Mouse (Mus musculus): ENCODE results near the gene Hdac4. TPM values are rescaled to one million over a fixed set of nuclear protein-coding genes. Genes with fewer than 3 reads are reported as not detected.

Gene Hdac4
- polyA plus RNA-seq, 1 experiment from 2014 or later = 12.5 TPM

DNA sequence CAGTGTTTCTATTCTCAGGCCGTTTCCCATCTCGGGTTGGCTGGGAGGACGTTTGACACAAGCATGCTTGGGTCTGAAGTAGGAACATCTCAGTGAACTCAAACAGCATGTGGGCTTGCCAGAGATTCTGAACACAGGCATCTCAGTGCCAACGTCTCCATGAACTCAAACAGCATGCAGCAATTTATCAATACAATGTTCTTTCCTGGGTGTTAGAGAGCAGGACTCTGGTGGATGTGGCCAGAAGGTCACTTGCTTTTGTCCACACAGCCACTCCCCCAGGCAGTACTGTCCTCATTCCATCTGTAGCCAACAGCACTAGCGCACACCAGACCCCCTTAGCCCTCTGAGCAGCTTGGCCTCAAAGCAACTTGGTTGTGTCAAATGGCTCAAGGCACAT, 274.2 kb downstream of the Hdac4 start:
- Histone ChIP-seq H3K4me2 (no peak overlapping the region), H3K4me3 (ENCODE audit: low read depth, low read length) (no peak overlapping the region), H3K9me3 (replicated peaks; ENCODE audit: control insufficient read depth, low read length) (no peaks in the 10 kb centered on the region), H3K9ac (ENCODE audit: low read depth, low read length) (no peak overlapping the region), H3K27ac (ENCODE audit: low read depth, low read length) (no peak overlapping the region), H3K4me1 (ENCODE audit: control insufficient read depth, insufficient read depth, low read length) (peaks cover 10% of the 10 kb centered on the region), H3K27me3 (ENCODE audit: control insufficient read depth, insufficient read depth, low read length) (no peaks in the 10 kb centered on the region), H3K36me3 (ENCODE audit: control insufficient read depth, insufficient read depth, low read length) (no peaks in the 10 kb centered on the region)
- no peak for ATAC-seq (replicated peaks; ENCODE audit: insufficient number of reproducible peaks, low FRiP score, low TSS enrichment)
- WGBS (ENCODE audit: insufficient replicate concordance) = 67% methylated on average over 5 of the region's 5 CpGs

DNA sequence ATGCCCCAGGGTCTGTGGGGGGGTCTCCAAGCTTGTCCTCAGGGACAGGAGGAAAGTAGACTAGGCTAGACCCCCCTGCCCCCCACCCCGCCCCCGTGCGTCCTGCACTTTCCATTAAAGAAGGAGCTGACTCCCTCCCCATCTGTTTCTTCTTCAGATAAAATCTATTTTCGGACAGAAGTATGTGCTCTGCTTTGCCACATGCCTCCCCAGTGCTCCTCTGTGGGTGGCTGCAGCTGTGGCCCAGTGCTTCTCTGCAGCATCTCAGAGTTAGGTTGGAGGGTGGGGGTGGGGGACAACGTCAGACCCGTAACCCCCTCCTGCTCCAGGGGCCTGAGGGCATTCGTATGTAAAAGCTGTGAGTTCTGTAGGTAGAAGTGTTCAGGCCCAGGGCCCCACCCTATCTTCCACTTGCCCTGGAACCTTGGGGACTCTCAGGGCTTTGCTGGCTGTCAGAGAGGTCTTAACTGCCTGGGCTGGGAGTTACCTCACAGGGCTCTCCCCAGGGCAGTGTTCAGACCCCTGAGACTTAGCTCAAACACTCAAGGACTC, 275.4 kb downstream of the Hdac4 start:
- H3K9ac ChIP-seq (ENCODE audit: low read depth, low read length) = peak overlapping the region; percentile 1; the same call in 1 of the 2 replicates
- 22% methylated on average over 7 of the region's 7 CpGs for WGBS (ENCODE audit: insufficient replicate concordance)

DNA sequence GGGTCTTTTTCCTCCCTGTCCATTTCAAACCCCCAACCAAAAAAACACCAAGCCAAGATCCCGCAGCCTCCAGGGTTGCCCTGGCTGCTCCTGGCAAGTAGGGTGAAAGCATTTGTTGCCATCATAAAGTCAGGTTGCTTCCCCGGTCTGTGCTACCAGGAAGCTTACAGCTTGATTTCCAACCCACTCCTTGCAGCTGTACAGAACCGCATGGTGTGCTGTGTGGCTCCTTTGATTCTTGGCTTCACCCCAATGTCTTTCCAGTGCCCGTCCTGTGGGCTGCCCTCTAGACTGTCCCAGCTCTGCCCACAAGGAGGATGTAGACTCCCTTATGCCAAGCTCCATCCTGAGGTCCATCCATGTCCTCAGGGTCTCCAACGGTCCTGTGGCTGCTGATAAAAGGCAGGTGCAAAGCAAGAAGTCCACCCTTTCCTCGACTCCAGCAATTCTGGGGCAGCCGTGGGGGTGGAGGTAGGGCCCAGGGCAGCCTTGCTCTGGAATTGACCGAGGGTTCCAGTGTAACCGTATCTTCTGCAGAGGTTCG, 277.2 kb downstream of the Hdac4 start:
- no peak overlapping the region for H3K4me2 ChIP-seq
- H3K27me3 ChIP-seq (ENCODE audit: control insufficient read depth, insufficient read depth, low read length) = no peaks in the 10 kb centered on the region
- H3K9ac ChIP-seq (ENCODE audit: low read depth, low read length) = no peak overlapping the region
- no peak overlapping the region for H3K27ac ChIP-seq (ENCODE audit: low read depth, low read length)
- H3K4me3 ChIP-seq (ENCODE audit: low read depth, low read length) = no peak overlapping the region
- H3K9me3 ChIP-seq (replicated peaks; ENCODE audit: control insufficient read depth, low read length) = no peaks in the 10 kb centered on the region
- ATAC-seq (replicated peaks; ENCODE audit: insufficient number of reproducible peaks, low FRiP score, low TSS enrichment) = no peak
- peaks cover 16% of the 10 kb centered on the region for H3K4me1 ChIP-seq (ENCODE audit: control insufficient read depth, insufficient read depth, low read length)
- WGBS (ENCODE audit: insufficient replicate concordance) = 83% methylated on average over 10 of the region's 10 CpGs
- no peaks in the 10 kb centered on the region for H3K36me3 ChIP-seq (ENCODE audit: control insufficient read depth, insufficient read depth, low read length)

More for the DNA sequence above, 275.4 kb downstream of the Hdac4 start:
- Histone ChIP-seq H3K36me3 (ENCODE audit: control insufficient read depth, insufficient read depth, low read length) (no peaks in the 10 kb centered on the region), H3K4me2 (no peak overlapping the region), H3K4me1 (ENCODE audit: control insufficient read depth, insufficient read depth, low read length) (peaks cover 10% of the 10 kb centered on the region), H3K9me3 (replicated peaks; ENCODE audit: control insufficient read depth, low read length) (no peaks in the 10 kb centered on the region), H3K4me3 (ENCODE audit: low read depth, low read length) (no peak overlapping the region), H3K27ac (ENCODE audit: low read depth, low read length) (no peak overlapping the region), H3K27me3 (ENCODE audit: control insufficient read depth, insufficient read depth, low read length) (no peaks in the 10 kb centered on the region)
- no peak for ATAC-seq (replicated peaks; ENCODE audit: insufficient number of reproducible peaks, low FRiP score, low TSS enrichment)

DNA sequence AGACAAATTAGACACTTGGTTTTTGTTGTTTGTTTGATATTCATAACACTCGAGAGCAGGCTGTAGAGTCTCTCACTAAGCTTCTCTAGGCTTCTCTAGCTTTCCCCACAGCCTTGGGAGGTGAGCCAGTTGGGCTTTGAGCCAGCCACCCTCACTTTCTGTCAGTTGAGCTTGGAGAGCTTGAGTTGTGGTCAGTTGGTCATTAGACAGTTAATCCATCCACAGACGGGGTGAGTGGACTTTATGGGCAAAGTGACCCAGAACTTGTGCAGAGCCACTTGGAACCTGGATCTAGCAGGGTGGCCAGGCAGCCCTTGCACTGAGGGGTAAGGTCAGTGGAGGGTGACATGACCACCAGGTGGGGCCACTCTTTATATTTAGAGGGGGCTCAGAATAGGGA, 277.9 kb downstream of the Hdac4 start:
- 78% methylated on average over 2 of the region's 2 CpGs for WGBS (ENCODE audit: insufficient replicate concordance)
- Histone ChIP-seq H3K27ac (ENCODE audit: low read depth, low read length) (no peak overlapping the region), H3K27me3 (ENCODE audit: control insufficient read depth, insufficient read depth, low read length) (no peaks in the 10 kb centered on the region), H3K4me1 (ENCODE audit: control insufficient read depth, insufficient read depth, low read length) (peaks cover 16% of the 10 kb centered on the region), H3K4me2 (no peak overlapping the region), H3K9ac (ENCODE audit: low read depth, low read length) (no peak overlapping the region), H3K9me3 (replicated peaks; ENCODE audit: control insufficient read depth, low read length) (no peaks in the 10 kb centered on the region), H3K36me3 (ENCODE audit: control insufficient read depth, insufficient read depth, low read length) (no peaks in the 10 kb centered on the region), H3K4me3 (ENCODE audit: low read depth, low read length) (no peak overlapping the region)
- no peak for ATAC-seq (replicated peaks; ENCODE audit: insufficient number of reproducible peaks, low FRiP score, low TSS enrichment)

DNA sequence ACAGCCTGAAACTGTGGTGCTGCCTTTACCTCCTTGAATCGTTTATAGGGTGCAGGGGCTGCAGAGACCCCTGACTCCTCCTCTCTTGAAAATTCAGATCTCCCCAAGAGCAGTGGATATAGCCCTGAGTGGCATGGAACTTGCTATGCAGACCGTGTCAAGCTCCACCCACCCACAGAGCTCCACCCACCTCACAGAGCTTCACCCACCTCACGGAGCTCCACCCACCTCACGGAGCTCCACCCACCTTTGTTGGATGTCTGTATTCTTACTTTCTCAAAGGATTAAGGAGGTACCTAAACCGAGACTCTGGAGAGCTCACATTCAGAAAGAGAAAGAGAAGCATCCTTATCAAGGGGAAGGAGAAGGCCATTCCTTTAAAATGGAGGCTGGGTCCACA, 279.5 kb downstream of the Hdac4 start:
- no peak overlapping the region for H3K9ac ChIP-seq (ENCODE audit: low read depth, low read length)
- peaks cover 14% of the 10 kb centered on the region for H3K4me1 ChIP-seq (ENCODE audit: control insufficient read depth, insufficient read depth, low read length)
- WGBS (ENCODE audit: insufficient replicate concordance) = 86% methylated on average over 5 of the region's 5 CpGs
- no peak overlapping the region for H3K4me3 ChIP-seq (ENCODE audit: low read depth, low read length)
- no peaks in the 10 kb centered on the region for H3K9me3 ChIP-seq (replicated peaks; ENCODE audit: control insufficient read depth, low read length)
- no peaks in the 10 kb centered on the region for H3K27me3 ChIP-seq (ENCODE audit: control insufficient read depth, insufficient read depth, low read length)
- H3K27ac ChIP-seq (ENCODE audit: low read depth, low read length) = no peak overlapping the region
- H3K36me3 ChIP-seq (ENCODE audit: control insufficient read depth, insufficient read depth, low read length) = no peaks in the 10 kb centered on the region
- ATAC-seq (replicated peaks; ENCODE audit: insufficient number of reproducible peaks, low FRiP score, low TSS enrichment) = no peak
- H3K4me2 ChIP-seq = no peak overlapping the region

DNA sequence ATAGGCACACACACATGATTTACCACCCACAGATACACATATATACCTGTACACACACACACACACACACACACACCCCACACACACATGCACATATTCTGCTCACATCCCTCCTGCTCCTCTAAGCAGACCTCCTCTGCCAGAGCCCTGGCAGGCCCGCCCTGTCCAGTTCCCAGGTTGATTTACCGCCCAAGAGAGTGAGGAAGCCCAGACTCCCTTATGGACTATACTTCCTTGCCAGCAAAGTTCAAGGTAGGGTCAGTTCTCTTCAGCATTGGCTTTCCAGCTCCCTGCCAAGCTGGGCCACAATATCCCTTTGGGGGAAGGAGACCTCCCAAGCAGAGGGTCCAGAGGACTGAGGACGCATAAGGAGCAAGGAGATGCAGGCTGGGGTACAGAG, 280.9 kb downstream of the Hdac4 start:
- Histone ChIP-seq H3K4me3 (ENCODE audit: low read depth, low read length) (no peak overlapping the region), H3K9ac (ENCODE audit: low read depth, low read length) (no peak overlapping the region), H3K36me3 (ENCODE audit: control insufficient read depth, insufficient read depth, low read length) (no peaks in the 10 kb centered on the region), H3K9me3 (replicated peaks; ENCODE audit: control insufficient read depth, low read length) (no peaks in the 10 kb centered on the region), H3K4me2 (no peak overlapping the region), H3K4me1 (ENCODE audit: control insufficient read depth, insufficient read depth, low read length) (peaks cover 6% of the 10 kb centered on the region; the same call in 1 of the 2 replicates), H3K27ac (ENCODE audit: low read depth, low read length) (no peak overlapping the region), H3K27me3 (ENCODE audit: control insufficient read depth, insufficient read depth, low read length) (no peaks in the 10 kb centered on the region)
- 54% methylated on average over 3 of the region's 3 CpGs for WGBS (ENCODE audit: insufficient replicate concordance)
- ATAC-seq (replicated peaks; ENCODE audit: insufficient number of reproducible peaks, low FRiP score, low TSS enrichment) = no peak

DNA sequence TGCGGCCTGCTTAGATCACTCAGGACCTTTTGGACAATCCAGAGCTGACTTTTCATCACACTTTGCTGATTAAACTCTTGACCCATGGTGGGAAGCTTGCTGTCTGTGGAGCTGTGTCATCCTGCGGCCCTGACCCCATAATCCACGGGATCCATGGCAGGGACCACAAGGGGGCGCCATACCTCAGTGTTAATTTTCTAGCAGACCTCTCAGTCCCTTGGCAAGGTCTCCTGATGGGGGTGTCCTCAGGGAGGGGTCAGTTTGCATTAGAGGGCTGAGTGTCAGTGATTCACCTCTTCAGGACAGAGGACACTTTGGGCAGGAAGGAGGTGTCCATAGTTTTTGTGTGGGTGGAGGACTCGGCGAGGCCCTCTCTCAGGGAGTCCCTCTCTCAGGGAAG, 281.6 kb downstream of the Hdac4 start:
- H3K27me3 ChIP-seq (ENCODE audit: control insufficient read depth, insufficient read depth, low read length) = no peaks in the 10 kb centered on the region
- ATAC-seq (replicated peaks; ENCODE audit: insufficient number of reproducible peaks, low FRiP score, low TSS enrichment) = no peak

DNA sequence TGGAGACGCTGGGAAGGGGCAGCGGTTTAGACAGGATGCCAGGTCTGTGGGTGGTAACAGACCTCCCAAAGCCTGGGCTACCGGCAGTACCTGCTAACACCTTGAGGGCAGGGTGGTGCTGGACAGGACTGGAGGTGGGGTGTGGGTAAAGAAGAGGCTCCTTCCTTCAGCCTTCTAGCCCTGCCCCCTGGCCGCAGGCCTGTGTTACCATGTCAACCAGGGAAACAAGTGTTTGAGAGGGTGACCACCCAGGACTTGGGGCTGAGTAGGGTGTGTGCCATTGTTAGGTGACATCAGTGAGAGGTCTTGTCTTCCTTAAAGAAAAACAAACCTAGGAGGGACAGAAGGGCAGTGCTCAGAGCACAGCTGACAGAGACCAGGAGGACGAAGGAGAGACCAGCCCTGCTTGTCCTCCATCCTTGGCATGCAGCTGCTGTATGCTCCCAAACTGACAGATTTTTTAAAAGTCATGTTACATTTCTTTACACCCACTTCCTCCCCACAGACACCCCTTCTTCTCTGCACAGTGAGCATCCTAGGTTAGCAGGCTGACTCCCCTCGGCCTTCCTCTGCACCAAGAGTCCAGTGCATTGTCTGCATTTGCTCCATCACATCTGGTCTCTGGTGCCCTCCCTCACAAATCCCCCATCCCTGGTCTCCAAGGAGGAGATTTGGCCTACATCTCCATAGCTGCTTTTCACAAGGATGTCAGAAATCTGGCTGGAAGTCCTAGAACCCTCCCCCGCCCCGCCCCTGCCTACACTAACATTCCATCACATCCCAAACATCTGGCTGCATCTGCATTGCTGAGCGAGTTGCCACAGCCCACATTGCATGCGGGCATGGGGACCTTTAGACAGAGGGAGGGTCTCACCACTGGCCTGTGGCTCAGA, 283.0 kb downstream of the Hdac4 start:
- H3K9me3 ChIP-seq (replicated peaks; ENCODE audit: control insufficient read depth, low read length) = no peaks in the 10 kb centered on the region
- H3K27me3 ChIP-seq (ENCODE audit: control insufficient read depth, insufficient read depth, low read length) = no peaks in the 10 kb centered on the region
- H3K4me2 ChIP-seq = no peak overlapping the region
- H3K27ac ChIP-seq (ENCODE audit: low read depth, low read length) = no peak overlapping the region
- WGBS (ENCODE audit: insufficient replicate concordance) = 52% methylated on average over 10 of the region's 10 CpGs
- H3K9ac ChIP-seq (ENCODE audit: low read depth, low read length) = no peak overlapping the region
- no peak for ATAC-seq (replicated peaks; ENCODE audit: insufficient number of reproducible peaks, low FRiP score, low TSS enrichment)
- no peaks in the 10 kb centered on the region for H3K36me3 ChIP-seq (ENCODE audit: control insufficient read depth, insufficient read depth, low read length)
- peaks cover 6% of the 10 kb centered on the region; the same call in 1 of the 2 replicates for H3K4me1 ChIP-seq (ENCODE audit: control insufficient read depth, insufficient read depth, low read length)
- H3K4me3 ChIP-seq (ENCODE audit: low read depth, low read length) = no peak overlapping the region

More for the DNA sequence above, 281.6 kb downstream of the Hdac4 start:
- H3K4me3 ChIP-seq (ENCODE audit: low read depth, low read length) = no peak overlapping the region
- H3K4me2 ChIP-seq = no peak overlapping the region
- H3K27ac ChIP-seq (ENCODE audit: low read depth, low read length) = no peak overlapping the region
- no peaks in the 10 kb centered on the region for H3K9me3 ChIP-seq (replicated peaks; ENCODE audit: control insufficient read depth, low read length)
- no peaks in the 10 kb centered on the region for H3K36me3 ChIP-seq (ENCODE audit: control insufficient read depth, insufficient read depth, low read length)
- H3K9ac ChIP-seq (ENCODE audit: low read depth, low read length) = no peak overlapping the region
- 39% methylated on average over 6 of the region's 6 CpGs for WGBS (ENCODE audit: insufficient replicate concordance)
- peaks cover 6% of the 10 kb centered on the region; the same call in 1 of the 2 replicates for H3K4me1 ChIP-seq (ENCODE audit: control insufficient read depth, insufficient read depth, low read length)

Measured in heart, embryonic 11.5 days (tissue).